Mouse (Mus musculus) ES-E14 (cell line): ENCODE measurements around the gene Il15.

Experiments used
- CHD2 ChIP-seq: IDR thresholded peaks from 2 replicates; pipeline ENCODE4 v1.6.1; 2014; ENCODE audit warnings: mild to moderate bottlenecking, low read depth, low read length, inconsistent platforms
- HCFC1 ChIP-seq: IDR thresholded peaks from 2 replicates; pipeline ENCODE4 v1.6.1; 2012; ENCODE audit warnings: low read length, inconsistent platforms, borderline replicate concordance; ENCODE audit not compliant: insufficient read depth
- ZNF384 ChIP-seq: IDR thresholded peaks from 2 replicates; pipeline ENCODE4 v1.6.1; 2012; ENCODE audit warnings: low read depth, low read length, inconsistent platforms

DNA sequence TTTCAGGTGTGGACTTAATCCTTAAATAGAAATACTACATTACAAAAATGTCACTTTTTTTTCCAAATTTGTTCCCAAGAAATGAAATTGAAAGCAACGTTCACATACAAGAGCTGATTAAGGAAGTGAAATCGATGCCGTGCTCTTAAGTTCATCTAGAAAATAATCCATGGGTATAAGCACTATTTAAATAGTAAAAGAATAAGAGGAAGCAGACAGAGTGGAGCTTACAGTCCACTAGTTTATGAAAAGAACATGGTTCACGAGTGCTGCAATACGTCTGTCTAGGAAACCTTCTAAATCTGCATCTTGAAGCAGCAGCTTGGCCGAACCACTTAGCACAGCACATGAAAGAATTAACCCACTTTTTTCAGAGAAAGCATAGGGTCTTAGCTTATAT, 32.4 kb downstream of the Il15 start:
- TF ChIP-seq ZNF384 (no peak), HCFC1 (no peak), CHD2 (no peak)
